Mouse (Mus musculus) embryonic facial prominence, embryonic 15.5 days (tissue): ENCODE measurements around the gene Tpra1. TPM values are rescaled to one million over a fixed set of nuclear protein-coding genes. Genes with fewer than 3 reads are reported as not detected.

Experiments used
- ATAC-seq: fragments of 200-750 bp; cut with Nextera tagmentation; 2 replicates; pipeline ENCODE4 v1.8.0; 2017; ENCODE audit warnings: low read depth, moderate TSS enrichment; ENCODE audit not compliant: insufficient number of reproducible peaks, low FRiP score, low TSS enrichment
- H3K27ac ChIP-seq: fragments of 300-500 bp; sonication (generic); replicated peaks from 2 replicates; pipeline ENCODE4 v1.5.1; 2015; ENCODE audit warnings: mild to moderate bottlenecking, inconsistent platforms
- H3K27me3 ChIP-seq: fragments of 300-500 bp; sonication (generic); 2 replicates; pipeline ENCODE4 v1.6.1; 2015; ENCODE audit warnings: inconsistent platforms
- H3K36me3 ChIP-seq: fragments of 300-500 bp; sonication (generic); 2 replicates; pipeline ENCODE4 v1.6.1; 2015; ENCODE audit warnings: mild to moderate bottlenecking, inconsistent platforms
- H3K4me1 ChIP-seq: fragments of 300-500 bp; sonication (generic); 2 replicates; pipeline ENCODE4 v1.6.1; 2015; ENCODE audit warnings: inconsistent platforms
- H3K4me2 ChIP-seq: fragments of 300-500 bp; sonication (generic); replicated peaks from 2 replicates; pipeline ENCODE4 v1.6.1; 2015; ENCODE audit warnings: mild to moderate bottlenecking, inconsistent platforms
- H3K4me3 ChIP-seq: fragments of 300-500 bp; sonication (generic); replicated peaks from 2 replicates; pipeline ENCODE4 v1.5.1; 2015; ENCODE audit warnings: mild to moderate bottlenecking, inconsistent platforms
- H3K9ac ChIP-seq: fragments of 300-500 bp; sonication (generic); 2 replicates; pipeline ENCODE4 v1.6.1; 2015; ENCODE audit warnings: inconsistent platforms
- H3K9me3 ChIP-seq: fragments of 300-500 bp; sonication (generic); replicated peaks from 2 replicates; pipeline ENCODE4 v1.6.1; 2016; ENCODE audit warnings: inconsistent platforms
- WGBS: fragments of 180-500 bp; shearing (Covaris S2); methylation state at CpG from one replicate; pipeline ENCODE4 v1.1.7; 2015; 5-methylcytosine and 5-hydroxymethylcytosine counted together
- polyA plus RNA-seq: library from polyadenylated mRNA; unstranded; fragments of >200 nt; fragmentation: Nextera tagmentation; extraction: Ambion mirVana; gene quantifications from 2 replicates; pipeline ENCODE4 v1.2.1, GENCODE M21; 2015

Gene Tpra1
- polyA plus RNA-seq, 1 experiment from 2014 or later: 86.5 TPM

GRCm38 (mm10) chr6:88937971-88938663 lies 36.1 kb downstream of the Tpra1 start:
- Histone ChIP-seq H3K4me3 (no peak overlapping the region), H3K4me2 (no peak overlapping the region), H3K36me3 (no peaks in the 10 kb centered on the region), H3K9ac (no peak overlapping the region), H3K4me1 (peaks cover 56% of the 10 kb centered on the region), H3K9me3 (no peaks in the 10 kb centered on the region), H3K27ac (no peak overlapping the region), H3K27me3 (0 out of 2 replicates have a peak, but pooled peaks cover 3% of the 10 kb centered on the region)
- 31% methylated on average over 4 of the region's 4 CpGs for WGBS
- no peak for ATAC-seq

GRCm38 (mm10) chr6:88938664-88939055 lies 36.6 kb downstream of the Tpra1 start:
- ATAC-seq: no peak
- Histone ChIP-seq H3K9ac (no peak overlapping the region), H3K4me2 (no peak overlapping the region), H3K9me3 (no peaks in the 10 kb centered on the region), H3K27me3 (0 out of 2 replicates have a peak, but pooled peaks cover 3% of the 10 kb centered on the region), H3K4me1 (peaks cover 56% of the 10 kb centered on the region), H3K27ac (peak overlapping the region; percentile 35; the same call in 1 of the 2 replicates), H3K4me3 (no peak overlapping the region), H3K36me3 (no peaks in the 10 kb centered on the region)
- WGBS: 72% methylated on average over 5 of the region's 5 CpGs

GRCm38 (mm10) chr6:88939281-88940089 lies 37.4 kb downstream of the Tpra1 start:
- 39% methylated on average over 12 of the region's 12 CpGs for WGBS
- no peaks in the 10 kb centered on the region for H3K9me3 ChIP-seq
- no peak overlapping the region for H3K9ac ChIP-seq
- no peaks in the 10 kb centered on the region for H3K36me3 ChIP-seq
- no peak overlapping the region for H3K4me3 ChIP-seq
- peak; percentile 26; the same call in 1 of the 2 replicates for ATAC-seq
- no peak overlapping the region for H3K4me2 ChIP-seq
- H3K27me3 ChIP-seq: 0 out of 2 replicates have a peak, but pooled peaks cover 3% of the 10 kb centered on the region
- H3K4me1 ChIP-seq: peaks cover 56% of the 10 kb centered on the region
- H3K27ac ChIP-seq: peak overlapping the region; percentile 35

DNA sequence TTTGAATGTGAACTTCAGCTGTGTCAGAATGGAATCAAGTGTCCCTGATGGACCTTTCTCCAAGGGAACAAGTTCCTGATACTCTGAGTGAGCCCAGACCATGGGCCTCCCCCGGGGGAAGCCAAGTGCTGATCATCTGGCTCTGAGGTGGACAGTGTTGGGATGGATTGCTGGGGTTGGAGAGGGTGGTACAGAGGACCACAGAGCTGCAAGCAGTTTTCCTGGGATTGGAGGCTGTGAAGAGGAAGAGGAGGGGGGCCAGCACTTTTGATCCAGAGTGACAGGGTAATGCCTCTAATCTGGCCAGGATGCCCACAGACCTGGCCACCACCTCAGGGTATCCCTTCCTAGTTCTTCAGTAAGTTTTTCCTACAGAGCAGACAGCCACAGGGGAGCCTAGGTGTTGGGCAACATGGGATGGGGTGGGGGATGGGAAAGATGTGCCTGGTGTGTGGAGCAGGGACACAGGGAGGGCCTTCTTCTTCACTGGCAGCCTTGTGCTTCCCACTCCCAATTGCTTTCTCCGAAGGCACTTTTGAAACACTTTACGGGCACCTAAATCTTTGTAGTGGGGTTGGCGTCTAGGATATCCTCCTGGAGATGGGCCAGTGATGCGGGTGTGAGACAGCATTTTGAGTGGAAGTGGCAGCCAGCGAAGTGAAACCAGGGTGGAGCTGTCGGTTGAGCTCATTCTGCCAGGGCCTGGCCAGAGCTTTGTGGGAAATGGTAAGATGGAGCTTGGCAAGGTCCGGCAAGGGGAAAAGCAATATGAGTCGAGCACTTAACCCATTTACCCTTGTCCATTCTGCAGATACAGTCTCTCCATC lies 38.3 kb downstream of the Tpra1 start:
- H3K4me1 ChIP-seq: peaks cover 48% of the 10 kb centered on the region
- 0 out of 2 replicates have a peak, but pooled peaks cover 3% of the 10 kb centered on the region for H3K27me3 ChIP-seq
- H3K36me3 ChIP-seq: no peaks in the 10 kb centered on the region
- 0 out of 2 replicates have a peak overlapping the region, but pooled peaks have one; percentile 35 for H3K27ac ChIP-seq
- no peak overlapping the region for H3K9ac ChIP-seq
- no peak for ATAC-seq
- H3K4me2 ChIP-seq: no peak overlapping the region
- WGBS: 74% methylated on average over 9 of the region's 9 CpGs
- H3K4me3 ChIP-seq: no peak overlapping the region
- H3K9me3 ChIP-seq: no peaks in the 10 kb centered on the region

DNA sequence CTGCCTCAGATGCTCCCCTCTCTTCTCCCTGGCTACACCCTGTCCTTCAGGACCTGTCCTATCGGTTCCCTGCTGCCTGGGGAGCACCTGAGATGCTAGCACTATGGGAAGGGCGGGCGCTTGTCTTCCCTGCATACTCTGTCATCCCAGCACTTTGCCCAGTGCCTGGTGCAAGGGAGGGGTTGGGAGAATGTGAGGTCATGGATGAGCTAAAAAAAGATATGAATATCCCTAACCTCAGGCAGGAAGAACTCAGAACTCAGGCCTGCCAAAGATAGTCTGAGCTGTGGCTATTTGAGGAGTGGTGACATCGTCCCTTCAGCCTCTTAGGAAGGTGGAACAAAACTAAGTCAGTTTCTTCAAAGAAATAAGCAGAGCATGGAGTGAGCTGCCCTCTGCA lies 39.6 kb downstream of the Tpra1 start:
- no peak for ATAC-seq
- 0 out of 2 replicates have a peak, but pooled peaks cover 3% of the 10 kb centered on the region for H3K27me3 ChIP-seq
- no peak overlapping the region for H3K27ac ChIP-seq
- no peak overlapping the region for H3K4me2 ChIP-seq
- H3K4me1 ChIP-seq: peaks cover 40% of the 10 kb centered on the region
- H3K9ac ChIP-seq: no peak overlapping the region
- H3K4me3 ChIP-seq: no peak overlapping the region
- WGBS: 66% methylated on average over 4 of the region's 4 CpGs
- H3K36me3 ChIP-seq: no peaks in the 10 kb centered on the region
- H3K9me3 ChIP-seq: no peaks in the 10 kb centered on the region

GRCm38 (mm10) chr6:88942595-88942994 lies 40.5 kb downstream of the Tpra1 start:
- no peak overlapping the region for H3K27ac ChIP-seq
- no peaks in the 10 kb centered on the region for H3K36me3 ChIP-seq
- H3K27me3 ChIP-seq: no peaks in the 10 kb centered on the region
- WGBS: 39% methylated on average over 8 of the region's 8 CpGs
- H3K4me3 ChIP-seq: no peak overlapping the region
- no peaks in the 10 kb centered on the region for H3K9me3 ChIP-seq
- ATAC-seq: no peak
- no peak overlapping the region for H3K9ac ChIP-seq
- no peak overlapping the region for H3K4me2 ChIP-seq
- peaks cover 36% of the 10 kb centered on the region for H3K4me1 ChIP-seq

- Histone ChIP-seq H3K4me1 (peaks cover 29% of the 10 kb centered on the region), H3K9ac (no peak overlapping the region), H3K27ac (no peak overlapping the region), H3K27me3 (no peaks in the 10 kb centered on the region), H3K9me3 (no peaks in the 10 kb centered on the region), H3K4me2 (no peak overlapping the region), H3K36me3 (no peaks in the 10 kb centered on the region), H3K4me3 (no peak overlapping the region)
- ATAC-seq: no peak
- WGBS: 74% methylated on average over 6 of the region's 6 CpGs
Measured at GRCm38 (mm10) chr6:88943666-88944065, 41.6 kb downstream of the Tpra1 start.

DNA sequence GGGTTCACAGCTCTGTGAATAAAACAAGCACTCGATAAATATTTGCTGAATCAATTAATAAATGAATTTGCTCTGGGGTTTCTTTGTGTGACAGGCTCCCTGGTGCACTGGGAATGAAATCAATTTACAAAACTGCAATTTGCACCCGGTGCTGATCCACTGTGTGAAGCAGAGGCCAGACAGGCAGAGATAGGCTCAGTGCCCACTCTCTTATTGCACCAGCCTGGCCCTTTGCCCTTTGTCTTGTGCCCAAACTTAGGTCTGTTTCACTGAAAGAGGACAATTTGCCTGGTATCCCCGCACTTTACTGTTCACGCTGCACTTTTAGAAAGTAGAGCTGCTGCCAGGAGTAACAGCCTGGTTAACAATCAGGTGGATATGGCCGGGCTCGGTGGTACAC lies 44.4 kb downstream of the Tpra1 start:
- no peaks in the 10 kb centered on the region for H3K9me3 ChIP-seq

DNA sequence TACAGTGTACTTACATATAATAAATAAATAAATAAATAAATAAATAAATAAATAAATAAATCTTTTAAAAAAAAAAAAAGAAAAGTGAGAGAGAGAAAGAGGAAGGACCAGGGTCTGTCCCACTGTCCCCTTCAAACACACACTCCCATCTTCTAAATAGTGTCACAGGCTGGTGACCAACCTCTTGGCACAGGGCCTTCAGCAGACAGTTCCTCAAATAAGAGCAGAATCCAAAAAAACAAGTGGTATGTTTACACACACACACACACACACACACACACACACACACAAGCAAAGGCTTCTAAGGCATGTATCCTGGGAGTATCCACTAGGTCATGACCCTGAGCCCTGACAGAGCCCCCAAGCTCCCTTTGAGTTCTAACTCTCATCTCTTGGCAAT lies 45.7 kb downstream of the Tpra1 start:
- H3K9ac ChIP-seq: no peak overlapping the region
- no peak overlapping the region for H3K4me2 ChIP-seq
- H3K27me3 ChIP-seq: no peaks in the 10 kb centered on the region
- H3K9me3 ChIP-seq: no peaks in the 10 kb centered on the region
- ATAC-seq: no peak
- no peak overlapping the region for H3K4me3 ChIP-seq
- H3K4me1 ChIP-seq: peaks cover under 1% of the 10 kb centered on the region; the same call in 1 of the 2 replicates
- H3K36me3 ChIP-seq: no peaks in the 10 kb centered on the region
- H3K27ac ChIP-seq: no peak overlapping the region

More for the DNA sequence above, 44.4 kb downstream of the Tpra1 start:
- peaks cover 5% of the 10 kb centered on the region for H3K4me1 ChIP-seq
- H3K4me2 ChIP-seq: no peak overlapping the region
- no peak overlapping the region for H3K4me3 ChIP-seq
- H3K27ac ChIP-seq: no peak overlapping the region
- H3K9ac ChIP-seq: no peak overlapping the region
- no peaks in the 10 kb centered on the region for H3K36me3 ChIP-seq
- no peaks in the 10 kb centered on the region for H3K27me3 ChIP-seq
- WGBS: 87% methylated on average over 6 of the region's 6 CpGs
- no peak for ATAC-seq

DNA sequence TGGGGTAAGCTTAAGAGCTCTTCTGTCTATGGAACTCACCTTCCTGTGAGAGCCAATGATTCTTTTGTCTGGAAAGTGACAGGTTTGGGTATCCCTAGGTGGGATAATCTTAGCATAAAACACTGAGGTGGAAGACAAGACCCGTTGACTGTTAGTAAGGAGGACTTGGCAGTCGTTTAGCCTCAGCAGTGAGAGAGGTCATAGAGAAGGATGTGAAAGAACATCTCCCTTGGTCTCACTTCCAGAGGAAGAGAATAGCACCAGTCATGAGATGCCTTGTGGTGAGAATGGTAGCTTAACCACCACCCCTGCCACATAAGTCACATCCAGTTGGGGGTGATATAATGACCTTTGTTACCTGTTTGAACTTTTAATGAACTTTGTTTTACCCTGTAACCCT lies 54.7 kb downstream of the Tpra1 start:
- no peaks in the 10 kb centered on the region for H3K36me3 ChIP-seq
- no peaks in the 10 kb centered on the region for H3K9me3 ChIP-seq
- H3K27ac ChIP-seq: no peak overlapping the region
- no peak overlapping the region for H3K9ac ChIP-seq
- H3K4me1 ChIP-seq: peaks cover 19% of the 10 kb centered on the region
- WGBS: 88% methylated on average over 2 of the region's 2 CpGs
- no peak overlapping the region for H3K4me3 ChIP-seq
- ATAC-seq: no peak
- H3K27me3 ChIP-seq: no peaks in the 10 kb centered on the region
- H3K4me2 ChIP-seq: no peak overlapping the region

DNA sequence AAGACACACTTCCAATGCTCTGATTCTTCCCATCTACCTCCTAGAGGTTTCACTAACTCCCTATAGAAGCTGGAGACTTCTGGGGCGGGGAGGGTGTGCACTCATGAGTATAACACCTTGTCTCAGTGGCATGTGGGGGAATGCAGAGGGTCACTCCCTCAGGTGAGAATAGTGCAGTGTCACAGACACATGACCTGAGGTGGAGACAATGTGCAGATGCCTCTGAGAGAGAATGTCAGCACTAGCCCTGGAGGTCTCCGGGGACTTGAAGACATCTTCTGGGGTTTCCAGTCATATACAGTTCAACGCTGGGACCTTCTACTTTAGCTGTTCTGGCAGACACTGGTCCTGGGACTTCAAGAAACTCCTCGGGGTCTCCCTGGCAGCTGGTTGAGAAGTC lies 55.3 kb downstream of the Tpra1 start:
- Histone ChIP-seq H3K27ac (no peak overlapping the region), H3K9ac (no peak overlapping the region), H3K27me3 (no peaks in the 10 kb centered on the region), H3K4me3 (no peak overlapping the region), H3K9me3 (no peaks in the 10 kb centered on the region), H3K4me2 (no peak overlapping the region), H3K36me3 (no peaks in the 10 kb centered on the region), H3K4me1 (peaks cover 19% of the 10 kb centered on the region)
- no peak for ATAC-seq
- WGBS: 79% methylated on average over 4 of the region's 4 CpGs
